Mouse (Mus musculus): ENCODE measurements around the gene Med20. TPM values are rescaled to one million over a fixed set of nuclear protein-coding genes. Genes with fewer than 3 reads are reported as not detected.
A peak's percentile ranks its signal among the peaks of the same experiment; 100 is the strongest.

Med20 gene
- total and polyA plus RNA-seq, 3 experiments, result 45.7 to 62.6 TPM; not detected in 1

GRCm38 (mm10) chr17:47591073-47591472, 20.3 kb upstream of the Med20 start:
- H3K9me3 ChIP-seq (replicated peaks; ENCODE audit: insufficient read depth, low read length), result no peaks in the 10 kb centered on the region
- H3K4me1 ChIP-seq (ENCODE audit: control insufficient read depth in 1 of 2, insufficient read depth in 2 of 2, low read length in 2 of 2), result peaks cover 9 to 31% of the 10 kb centered on the region in 2 experiments
- H3K36me3 ChIP-seq (ENCODE audit: control insufficient read depth in 1 of 2, insufficient read depth in 2 of 2, low read length in 2 of 2), result peaks cover 0 to 23% of the 10 kb centered on the region in 2 experiments; a peak in 2 of 4 replicates
- no peak overlapping the region for H3K27ac ChIP-seq (ENCODE audit: control insufficient read depth, low read depth, low read length)
- no peak overlapping the region for H3K4me3 ChIP-seq (ENCODE audit: control insufficient read depth in 1 of 2, insufficient read depth in 1 of 2, low read depth in 2 of 2, low read length in 2 of 2)
- H3K27me3 ChIP-seq (ENCODE audit: control insufficient read depth in 1 of 2, insufficient read depth in 2 of 2, low read length in 2 of 2), result no peaks in the 10 kb centered on the region
- TF ChIP-seq MEF2A (IDR thresholded peaks at IDR 0.05; ENCODE audit: extremely low read depth, insufficient replicate concordance, low read depth, low read length, poor library complexity, severe bottlenecking) (no peak), TAL1 (IDR thresholded peaks at IDR 0.05; ENCODE audit: low read length) (peak; percentile 51), EP300 (IDR thresholded peaks at IDR 0.05; ENCODE audit: low read depth in 1 of 2, low read length in 2 of 2) (peak in 1 of 2 experiments; percentile 37; a peak in 1 of 4 replicates), GATA1 (IDR thresholded peaks at IDR 0.05; ENCODE audit: low read depth, low read length) (peak; percentile 56)
- peak; percentile 34 for DNase-seq (ENCODE audit: low read depth, low spot score)
- peaks cover 21% of the 10 kb centered on the region for H3K79me2 ChIP-seq (ENCODE audit: control insufficient read depth, insufficient read depth, low read length, poor library complexity)
- H3K9ac ChIP-seq (ENCODE audit: control insufficient read depth, low read depth, low read length, poor library complexity, severe bottlenecking), result no peak overlapping the region

- no peaks in the 10 kb centered on the region for H3K9me3 ChIP-seq (replicated peaks; ENCODE audit: insufficient read depth, low read length)
- H3K79me2 ChIP-seq (ENCODE audit: control insufficient read depth, insufficient read depth, low read length, poor library complexity), result peaks cover 28% of the 10 kb centered on the region
- peaks cover 20 to 51% of the 10 kb centered on the region in 2 experiments for H3K4me1 ChIP-seq (ENCODE audit: control insufficient read depth in 1 of 2, insufficient read depth in 2 of 2, low read length in 2 of 2)
- no peaks in the 10 kb centered on the region for H3K27me3 ChIP-seq (ENCODE audit: control insufficient read depth in 1 of 2, insufficient read depth in 2 of 2, low read length in 2 of 2)
- peaks cover 0 to 44% of the 10 kb centered on the region in 2 experiments; a peak in 2 of 4 replicates for H3K36me3 ChIP-seq (ENCODE audit: control insufficient read depth in 1 of 2, insufficient read depth in 2 of 2, low read length in 2 of 2)
- H3K27ac ChIP-seq (ENCODE audit: control insufficient read depth, low read depth, low read length), result peak overlapping the region; percentile 98
- peak overlapping the region; percentile 86 to 96 for H3K4me3 ChIP-seq (ENCODE audit: control insufficient read depth in 1 of 2, insufficient read depth in 1 of 2, low read depth in 2 of 2, low read length in 2 of 2)
- peak; percentile 95 for DNase-seq (ENCODE audit: low read depth, low spot score)
- H3K9ac ChIP-seq (ENCODE audit: control insufficient read depth, low read depth, low read length, poor library complexity, severe bottlenecking), result peak overlapping the region; percentile 92
- TF ChIP-seq ZC3H11A (IDR thresholded peaks at IDR 0.05; ENCODE audit: low read depth, low read length) (no peak), ELF1 (IDR thresholded peaks at IDR 0.05; ENCODE audit: low read depth, low read length) (peak; percentile 66), ZNF384 (IDR thresholded peaks at IDR 0.05; ENCODE audit: low read depth, low read length) (no peak), TBP (IDR thresholded peaks at IDR 0.05; ENCODE audit: low read depth, low read length) (0 out of 2 replicates have a peak, but pooled peaks have one; percentile 31), JUND (IDR thresholded peaks at IDR 0.05; ENCODE audit: low read depth, low read length) (no peak), MYC (IDR thresholded peaks at IDR 0.05; ENCODE audit: low read depth, low read length) (peak; percentile 34; the same call in 1 of the 2 replicates), POLR2A (IDR thresholded peaks at IDR 0.05; ENCODE audit: control insufficient read depth in 1 of 2, insufficient read depth in 1 of 2, low read depth in 1 of 2, low read length in 2 of 2, poor library complexity in 1 of 2) (peak; percentile 55 to 76), CTCF (IDR thresholded peaks at IDR 0.05 in 2 of 3, conservative IDR thresholded peaks at IDR 0.05 in 1 of 3; ENCODE audit: control insufficient read depth in 1 of 3, insufficient read depth in 1 of 3, low read depth in 2 of 3, low read length in 3 of 3, poor library complexity in 1 of 3, severe bottlenecking in 1 of 3) (no peak), EP300 (IDR thresholded peaks at IDR 0.05; ENCODE audit: low read depth in 1 of 2, low read length in 2 of 2) (0 out of 4 replicates have a peak, but pooled peaks of 1 of the 2 experiments have one; percentile 1), POLR2AphosphoS5 (IDR thresholded peaks at IDR 0.05; ENCODE audit: borderline replicate concordance, low read depth, low read length) (no peak), POLR2AphosphoS2 (IDR thresholded peaks at IDR 0.05; ENCODE audit: low read length) (0 out of 2 replicates have a peak, but pooled peaks have one; percentile 23), ZMIZ1 (IDR thresholded peaks at IDR 0.05; ENCODE audit: low read depth, low read length) (peak; percentile 52; the same call in 1 of the 2 replicates), MAZ (IDR thresholded peaks at IDR 0.05; ENCODE audit: low read depth, low read length) (peak; percentile 34; the same call in 1 of the 2 replicates), TAL1 (IDR thresholded peaks at IDR 0.05; ENCODE audit: low read length) (no peak), MYB (IDR thresholded peaks at IDR 0.05; ENCODE audit: low read depth, low read length) (no peak), MXI1 (IDR thresholded peaks at IDR 0.05; ENCODE audit: low read depth, low read length) (peak; percentile 76; the same call in 1 of the 2 replicates), NELFE (IDR thresholded peaks at IDR 0.05; ENCODE audit: low read depth, low read length) (peak; percentile 70), KAT2A (conservative IDR thresholded peaks at IDR 0.05; ENCODE audit: low read depth, low read length) (no peak; the same call in 1 of the 2 replicates), GABPA (IDR thresholded peaks at IDR 0.05; ENCODE audit: low read depth, low read length) (no peak), MAFK (IDR thresholded peaks at IDR 0.05; ENCODE audit: borderline replicate concordance, low read depth, low read length) (no peak), ETS1 (IDR thresholded peaks at IDR 0.05; ENCODE audit: low read depth, low read length) (peak; percentile 6; the same call in 1 of the 2 replicates), USF2 (IDR thresholded peaks at IDR 0.05; ENCODE audit: borderline replicate concordance in 1 of 2, insufficient read depth in 1 of 2, low read depth in 1 of 2, low read length in 2 of 2) (no peak), GATA1 (IDR thresholded peaks at IDR 0.05; ENCODE audit: low read depth, low read length) (no peak), BHLHE40 (IDR thresholded peaks at IDR 0.05; ENCODE audit: borderline replicate concordance, low read depth, low read length) (no peak), HCFC1 (IDR thresholded peaks at IDR 0.05; ENCODE audit: low read depth, low read length) (peak; percentile 66; the same call in 1 of the 2 replicates), UBTF (IDR thresholded peaks at IDR 0.05; ENCODE audit: borderline replicate concordance, insufficient read depth, low read depth, low read length) (peak; percentile 93; the same call in 1 of the 2 replicates), MAX (IDR thresholded peaks at IDR 0.05; ENCODE audit: low read length) (peak; percentile 26)
Measured at GRCm38 (mm10) chr17:47593215-47593853, 18.0 kb upstream of the Med20 start.
